Mouse (Mus musculus) forebrain, embryonic 12.5 days (tissue): Measurements from ENCODE around the gene Fdxr. TPM values are rescaled to one million over a fixed set of nuclear protein-coding genes. Genes with fewer than 3 reads are reported as not detected.
A peak's percentile ranks its signal among the peaks of the same experiment; 100 is the strongest.

Source experiments
- ATAC-seq: fragments of 200-750 bp; cut with Nextera tagmentation; 2 replicates; pipeline ENCODE4 v1.8.0; 2017; ENCODE audit warnings: moderate TSS enrichment; ENCODE audit not compliant: low FRiP score
- H3K27ac ChIP-seq: fragments of 300-500 bp; sonication (generic); 2 replicates; pipeline ENCODE4 v1.5.1; 2016; ENCODE audit warnings: mild to moderate bottlenecking
- H3K27me3 ChIP-seq: fragments of 300-500 bp; sonication (generic); 2 replicates; pipeline ENCODE4 v1.6.1; 2016; ENCODE audit warnings: mild to moderate bottlenecking
- H3K36me3 ChIP-seq: fragments of 300-500 bp; sonication (generic); replicated peaks from 2 replicates; pipeline ENCODE4 v1.6.1; 2016; ENCODE audit warnings: mild to moderate bottlenecking
- H3K4me1 ChIP-seq: fragments of 300-500 bp; sonication (generic); 2 replicates; pipeline ENCODE4 v1.6.1; 2016
- H3K4me2 ChIP-seq: fragments of 300-500 bp; sonication (generic); 2 replicates; pipeline ENCODE4 v1.6.1; 2016; ENCODE audit warnings: mild to moderate bottlenecking, moderate library complexity
- H3K4me3 ChIP-seq: fragments of 300-500 bp; sonication (generic); replicated peaks from 2 replicates; pipeline ENCODE4 v1.5.1; 2016; ENCODE audit warnings: mild to moderate bottlenecking
- H3K9ac ChIP-seq: fragments of 300-500 bp; sonication (generic); 2 replicates; pipeline ENCODE4 v1.6.1; 2016; ENCODE audit warnings: mild to moderate bottlenecking
- H3K9me3 ChIP-seq: fragments of 300-500 bp; sonication (generic); 2 replicates; pipeline ENCODE4 v1.6.1; 2016
- WGBS: fragments of 180-500 bp; shearing (Covaris S2); methylation state at CpG from one replicate; pipeline ENCODE4 v1.1.7; 2016; 5-methylcytosine and 5-hydroxymethylcytosine counted together
- polyA plus RNA-seq: library from polyadenylated mRNA; unstranded; fragments of >200 nt; fragmentation: Nextera tagmentation; extraction: Ambion mirVana; gene quantifications from 2 replicates; pipeline ENCODE4 v1.2.1, GENCODE M21; 2016

The Fdxr gene
- polyA plus RNA-seq, 1 experiment from 2014 or later = 16.9 TPM

DNA sequence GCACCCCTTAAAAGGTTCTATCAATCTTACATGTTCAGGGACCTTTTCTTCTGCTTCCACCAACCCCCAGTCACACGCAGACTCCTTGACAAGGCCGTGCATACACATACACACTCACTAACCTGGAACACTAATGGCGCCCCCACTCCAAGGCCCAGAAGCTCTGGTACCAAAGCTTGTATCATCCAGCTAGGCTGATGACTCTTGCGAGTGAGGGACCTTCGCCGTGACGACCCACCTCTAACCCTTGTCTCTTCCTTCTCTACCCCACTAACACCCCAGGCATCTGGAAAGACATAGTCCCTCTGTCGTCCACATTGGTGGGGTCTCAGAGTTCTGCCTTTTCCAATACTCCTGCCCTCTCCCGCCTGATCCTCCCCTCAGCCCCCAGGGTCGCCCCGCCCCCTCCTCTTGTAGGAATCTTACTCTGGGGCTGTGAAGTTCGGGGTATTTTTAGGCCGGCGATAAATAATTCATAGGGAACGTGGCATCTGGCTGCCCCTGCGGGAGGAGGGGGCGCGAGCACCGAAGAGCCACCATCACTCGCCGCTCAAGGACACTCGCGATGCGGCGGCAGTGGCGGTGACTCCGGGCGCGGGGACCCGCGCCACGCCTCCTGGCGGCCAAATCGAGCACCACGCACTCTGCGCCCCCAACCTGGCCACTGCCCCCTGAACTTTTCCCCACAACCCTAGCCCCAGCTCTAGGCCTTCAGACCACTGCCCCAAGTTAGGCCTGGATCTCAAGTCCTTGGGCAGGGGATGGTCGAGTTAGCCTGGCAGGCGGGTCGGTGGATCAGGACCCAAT is 11.8 kb downstream of the Fdxr start:
- Histone ChIP-seq H3K9ac (peak overlapping the region; percentile 36; the same call in 1 of the 2 replicates), H3K4me3 (peak overlapping the region; percentile 29), H3K27me3 (peaks cover 98% of the 10 kb centered on the region), H3K4me1 (peaks cover 25% of the 10 kb centered on the region), H3K4me2 (peak overlapping the region; percentile 59), H3K9me3 (no peaks in the 10 kb centered on the region), H3K27ac (no peak overlapping the region), H3K36me3 (peaks cover 18% of the 10 kb centered on the region)
- 7% methylated on average over 36 of the region's 39 CpGs for WGBS
- peak; percentile 27; the same call in 1 of the 2 replicates for ATAC-seq

GRCm38 (mm10) chr11:115264136-115264861 is 12.6 kb downstream of the Fdxr start:
- Histone ChIP-seq H3K36me3 (peaks cover 14% of the 10 kb centered on the region), H3K4me1 (peaks cover 25% of the 10 kb centered on the region), H3K4me2 (no peak overlapping the region), H3K27me3 (peaks cover 99% of the 10 kb centered on the region), H3K9me3 (no peaks in the 10 kb centered on the region), H3K4me3 (no peak overlapping the region; the same call in 1 of the 2 replicates), H3K9ac (no peak overlapping the region), H3K27ac (no peak overlapping the region)
- WGBS = 56% methylated on average over 7 of the region's 7 CpGs
- no peak for ATAC-seq

DNA sequence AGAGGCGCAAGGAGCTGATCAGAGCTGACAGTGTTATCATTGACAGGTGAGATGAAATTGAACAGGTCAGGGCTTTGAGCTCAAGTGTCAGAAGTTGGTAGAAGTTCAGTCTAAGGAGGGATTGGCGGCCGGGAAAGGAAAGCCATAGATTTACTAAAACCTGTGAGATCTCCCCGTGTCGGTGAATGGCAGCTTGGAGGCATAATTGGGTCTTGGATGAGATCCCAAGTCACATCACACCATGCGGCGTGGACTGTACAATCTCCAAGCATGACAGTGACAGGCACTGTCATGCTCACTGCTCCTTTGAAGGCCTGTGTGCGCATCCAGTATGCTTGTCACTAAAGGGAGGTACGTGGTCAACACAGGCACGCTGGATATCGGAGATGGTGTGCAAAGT is 13.9 kb downstream of the Fdxr start:
- 85% methylated on average over 11 of the region's 11 CpGs for WGBS
- Histone ChIP-seq H3K9ac (no peak overlapping the region), H3K27ac (no peak overlapping the region), H3K4me3 (no peak overlapping the region), H3K4me2 (no peak overlapping the region), H3K36me3 (peaks cover 1% of the 10 kb centered on the region; the same call in 1 of the 2 replicates), H3K9me3 (0 out of 2 replicates have a peak, but pooled peaks cover 2% of the 10 kb centered on the region), H3K27me3 (peaks cover 99% of the 10 kb centered on the region), H3K4me1 (peaks cover 29% of the 10 kb centered on the region)
- no peak for ATAC-seq

- H3K9ac ChIP-seq = no peak overlapping the region
- 85% methylated on average over 4 of the region's 4 CpGs for WGBS
- no peak overlapping the region for H3K4me2 ChIP-seq
- 0 out of 2 replicates have a peak, but pooled peaks cover 2% of the 10 kb centered on the region for H3K9me3 ChIP-seq
- H3K36me3 ChIP-seq = no peaks in the 10 kb centered on the region
- H3K27me3 ChIP-seq = peaks cover 99% of the 10 kb centered on the region
- peaks cover 7% of the 10 kb centered on the region for H3K4me1 ChIP-seq
- no peak overlapping the region for H3K4me3 ChIP-seq
- no peak overlapping the region for H3K27ac ChIP-seq
- no peak for ATAC-seq
Observed at GRCm38 (mm10) chr11:115259134-115259533, 17.7 kb downstream of the Fdxr start.

DNA sequence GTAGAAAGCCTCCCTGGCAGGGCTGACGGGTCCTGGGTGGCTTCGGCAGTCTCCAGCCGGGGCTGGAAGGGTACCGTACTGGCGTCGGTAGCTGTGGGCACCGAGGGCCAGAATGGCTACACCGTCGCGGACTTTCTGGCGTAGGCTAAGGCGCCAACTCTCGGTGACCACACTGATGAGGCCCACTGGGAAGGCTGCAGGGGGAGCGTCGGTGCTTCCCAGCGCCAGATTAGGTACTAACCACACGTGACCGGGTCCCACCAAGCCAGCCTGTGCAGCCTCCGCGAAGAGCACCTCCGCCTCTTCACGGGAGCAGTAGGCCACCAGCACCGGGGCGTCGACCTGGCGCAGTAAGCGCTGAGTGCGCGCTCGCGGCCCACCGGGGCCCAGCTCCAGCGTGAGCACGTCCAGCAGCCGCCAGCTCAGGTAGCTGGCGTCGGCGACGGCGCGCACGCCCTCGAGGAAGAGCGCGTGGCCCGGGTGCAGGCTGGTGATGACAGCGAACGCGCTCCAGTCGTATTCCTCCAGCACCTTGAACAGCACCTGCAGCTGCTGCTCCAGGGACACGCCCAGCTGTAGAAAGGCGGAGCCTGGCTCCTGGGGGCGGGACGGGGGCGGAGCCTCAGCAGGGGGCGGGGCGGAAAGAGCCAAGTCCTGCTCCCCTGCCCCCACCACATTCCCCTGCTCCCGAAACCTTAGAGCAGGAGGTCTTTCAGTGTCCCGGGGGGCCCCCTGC is 18.9 kb downstream of the Fdxr start:
- H3K27me3 ChIP-seq = peaks cover 100% of the 10 kb centered on the region
- WGBS = 16% methylated on average over 59 of the region's 59 CpGs
- H3K36me3 ChIP-seq = no peaks in the 10 kb centered on the region
- no peak for ATAC-seq
- 0 out of 2 replicates have a peak, but pooled peaks cover 2% of the 10 kb centered on the region for H3K9me3 ChIP-seq
- H3K9ac ChIP-seq = no peak overlapping the region; the same call in 1 of the 2 replicates
- peaks cover 7% of the 10 kb centered on the region for H3K4me1 ChIP-seq
- peak overlapping the region; percentile 24 for H3K4me3 ChIP-seq
- peak overlapping the region; percentile 44 for H3K4me2 ChIP-seq
- no peak overlapping the region for H3K27ac ChIP-seq

DNA sequence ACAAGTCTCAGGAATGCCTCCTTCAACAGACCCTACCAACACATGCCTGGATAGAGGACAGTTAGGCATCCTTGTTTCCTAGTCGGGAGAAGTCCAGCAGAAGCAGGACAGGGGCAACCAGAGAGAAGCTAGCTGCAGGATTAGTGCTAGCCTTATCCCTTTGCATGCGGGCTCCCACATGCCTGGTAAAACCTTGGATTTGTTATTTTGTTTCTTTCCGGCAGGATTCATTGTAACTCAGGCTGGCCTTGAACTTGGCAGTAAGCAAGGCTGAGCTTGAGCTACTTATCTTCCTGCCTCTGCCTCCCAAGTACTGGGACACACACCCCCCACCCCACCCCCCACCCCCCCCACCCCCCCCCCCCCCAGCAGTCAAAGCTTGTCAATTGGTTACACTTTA is 25.6 kb downstream of the Fdxr start:
- H3K27me3 ChIP-seq = peaks cover 99% of the 10 kb centered on the region
- H3K4me1 ChIP-seq = peaks cover 38% of the 10 kb centered on the region
- H3K9ac ChIP-seq = no peak overlapping the region
- no peak overlapping the region for H3K4me2 ChIP-seq
- no peaks in the 10 kb centered on the region for H3K9me3 ChIP-seq
- WGBS = 58% methylated on average over 3 of the region's 3 CpGs
- ATAC-seq = no peak
- no peak overlapping the region for H3K27ac ChIP-seq
- H3K36me3 ChIP-seq = no peaks in the 10 kb centered on the region
- no peak overlapping the region for H3K4me3 ChIP-seq

DNA sequence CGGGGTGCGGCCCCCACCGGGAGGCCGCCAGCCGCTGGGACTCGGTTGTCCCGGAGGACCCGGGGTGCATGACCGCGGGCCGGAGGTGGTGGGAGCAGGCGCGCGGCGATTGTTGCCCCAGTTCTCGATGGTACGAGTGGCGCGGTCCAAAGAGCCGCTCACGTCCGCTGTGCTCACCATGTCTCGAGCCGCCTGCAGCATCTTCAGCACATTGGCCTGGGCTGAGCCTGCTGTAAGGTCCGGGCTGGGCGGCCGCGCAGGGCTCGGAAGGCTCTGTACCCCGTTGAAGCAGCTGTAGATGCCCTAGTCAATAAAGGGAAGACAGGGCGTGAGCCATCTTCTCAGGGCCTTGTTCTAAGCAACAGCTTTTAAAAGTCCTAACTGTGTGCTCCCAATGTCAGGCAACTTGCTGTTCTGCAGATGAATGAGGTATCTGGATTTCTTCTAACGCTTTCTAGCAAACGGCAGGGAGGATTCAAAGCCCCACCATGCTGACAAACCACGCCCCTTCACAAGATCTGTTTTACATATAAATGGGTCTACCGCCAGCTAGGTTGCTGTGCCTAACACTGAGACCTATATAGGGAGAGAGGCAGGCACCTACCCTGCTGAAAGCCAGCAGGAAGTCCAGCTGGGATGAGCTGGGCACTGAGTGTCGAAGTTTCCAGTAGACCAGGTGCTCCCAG is 26.3 kb downstream of the Fdxr start:
- Histone ChIP-seq H3K27me3 (peaks cover 97% of the 10 kb centered on the region), H3K27ac (no peak overlapping the region), H3K4me1 (peaks cover 43% of the 10 kb centered on the region), H3K9ac (peak overlapping the region; percentile 66), H3K4me2 (peak overlapping the region; percentile 92), H3K36me3 (no peaks in the 10 kb centered on the region), H3K9me3 (no peaks in the 10 kb centered on the region), H3K4me3 (peak overlapping the region; percentile 52)
- no peak for ATAC-seq
- under 1% methylated on average over 36 of the region's 36 CpGs for WGBS

DNA sequence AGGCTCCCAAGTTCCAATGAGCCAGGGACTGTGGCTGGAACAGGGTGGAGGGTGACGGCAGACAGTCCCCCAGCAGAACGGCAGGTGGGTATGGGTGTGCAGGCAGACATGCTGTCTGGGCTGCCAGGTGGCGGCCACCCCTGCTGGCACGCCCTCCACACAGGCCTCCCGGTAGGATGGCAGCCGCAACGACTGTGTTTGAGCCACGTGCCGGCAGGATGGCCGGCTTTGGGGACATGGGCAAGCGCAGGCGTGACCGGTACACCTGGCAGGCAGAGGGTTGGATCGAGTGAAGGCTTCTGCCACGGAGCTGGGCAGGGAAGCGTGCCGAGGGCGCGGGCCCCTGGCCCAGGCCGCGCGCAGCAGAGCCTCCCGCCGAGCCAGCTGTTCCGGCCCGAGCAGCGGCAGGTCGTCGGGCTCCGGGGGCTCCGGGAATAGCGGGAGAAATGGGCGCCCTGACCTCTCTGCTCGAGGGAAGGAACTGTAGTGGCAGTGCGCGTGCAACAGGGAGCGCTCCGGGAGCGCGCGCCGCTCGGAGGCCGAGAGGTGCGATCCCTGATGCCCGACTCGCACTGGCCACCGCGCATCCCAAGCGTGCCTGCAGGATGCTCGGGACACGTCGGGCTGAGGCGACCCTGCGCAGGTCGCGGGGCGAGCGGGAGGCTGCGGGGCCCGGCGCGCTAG is 27.0 kb downstream of the Fdxr start:
- Histone ChIP-seq H3K9ac (peak overlapping the region; percentile 66), H3K9me3 (no peaks in the 10 kb centered on the region), H3K4me3 (peak overlapping the region; percentile 52), H3K27ac (no peak overlapping the region), H3K36me3 (peaks cover 6% of the 10 kb centered on the region), H3K4me1 (peaks cover 47% of the 10 kb centered on the region), H3K27me3 (peaks cover 90% of the 10 kb centered on the region), H3K4me2 (peak overlapping the region; percentile 92)
- whole genome bisulfite sequencing = 3% methylated on average over 63 of the region's 63 CpGs
- ATAC-seq = no peak

- H3K4me1 ChIP-seq = peaks cover 47% of the 10 kb centered on the region
- H3K9ac ChIP-seq = no peak overlapping the region
- peaks cover 71% of the 10 kb centered on the region for H3K27me3 ChIP-seq
- H3K4me3 ChIP-seq = no peak overlapping the region
- no peaks in the 10 kb centered on the region for H3K9me3 ChIP-seq
- H3K36me3 ChIP-seq = peaks cover 17% of the 10 kb centered on the region
- no peak overlapping the region for H3K4me2 ChIP-seq
- H3K27ac ChIP-seq = no peak overlapping the region
- WGBS = 77% methylated on average over 6 of the region's 6 CpGs
- ATAC-seq = no peak
Observed at GRCm38 (mm10) chr11:115247945-115248344, 28.9 kb downstream of the Fdxr start.

DNA sequence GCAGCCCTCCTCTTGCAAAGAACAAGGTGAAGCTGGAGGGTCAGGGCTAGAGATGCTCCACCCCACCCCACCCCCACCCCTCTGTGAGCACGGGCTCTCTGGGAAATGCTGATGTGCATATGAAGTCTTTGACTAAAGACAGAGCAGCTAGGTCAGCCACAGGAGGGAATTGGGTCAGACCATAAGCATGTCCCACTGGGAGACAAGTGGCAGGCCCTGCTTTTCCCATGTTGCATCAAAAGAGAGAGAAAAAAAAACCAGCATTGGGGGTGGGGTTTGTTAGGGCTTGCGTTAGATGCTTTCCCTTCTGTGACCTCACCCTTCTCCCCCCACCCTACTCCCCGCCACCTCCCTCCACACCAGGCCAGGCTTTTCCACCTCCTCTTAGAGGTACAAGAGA is 29.6 kb downstream of the Fdxr start:
- no peak overlapping the region for H3K4me3 ChIP-seq
- H3K9ac ChIP-seq = no peak overlapping the region
- no peak overlapping the region for H3K27ac ChIP-seq
- WGBS = 11% methylated on average over 3 of the region's 3 CpGs
- H3K4me2 ChIP-seq = no peak overlapping the region
- peaks cover 64% of the 10 kb centered on the region for H3K27me3 ChIP-seq
- H3K9me3 ChIP-seq = no peaks in the 10 kb centered on the region
- peaks cover 47% of the 10 kb centered on the region for H3K4me1 ChIP-seq
- H3K36me3 ChIP-seq = peaks cover 17% of the 10 kb centered on the region
- ATAC-seq = no peak

GRCm38 (mm10) chr11:115246386-115246785 is 30.5 kb downstream of the Fdxr start:
- H3K4me2 ChIP-seq = no peak overlapping the region
- peaks cover 56% of the 10 kb centered on the region for H3K27me3 ChIP-seq
- WGBS = 81% methylated on average over 8 of the region's 8 CpGs
- H3K9me3 ChIP-seq = no peaks in the 10 kb centered on the region
- H3K4me3 ChIP-seq = no peak overlapping the region
- no peak overlapping the region for H3K27ac ChIP-seq
- peaks cover 17% of the 10 kb centered on the region for H3K36me3 ChIP-seq
- H3K9ac ChIP-seq = no peak overlapping the region
- H3K4me1 ChIP-seq = peaks cover 47% of the 10 kb centered on the region
- no peak for ATAC-seq
